Mouse (Mus musculus) limb, embryonic 11.5 days (tissue): Measurements from ENCODE around the gene Cyp17a1. TPM values are rescaled to one million over a fixed set of nuclear protein-coding genes. Genes with fewer than 3 reads are reported as not detected.

ENCODE experiments used
- ATAC-seq: fragments of 200-750 bp; cut with Nextera tagmentation; 2 replicates; pipeline ENCODE4 v1.8.0; 2017; ENCODE audit warnings: low read depth; ENCODE audit not compliant: insufficient number of reproducible peaks, low FRiP score, low TSS enrichment
- DNase-seq: peaks from one replicate; pipeline ENCODE4 v3.0.0-alpha.2; 2015; ENCODE audit warnings: low spot score
- H3K27ac ChIP-seq: fragments of 300-500 bp; sonication (generic); replicated peaks from 2 replicates; pipeline ENCODE4 v1.5.1; 2014; ENCODE audit warnings: low read depth, mild to moderate bottlenecking, low read length
- H3K27me3 ChIP-seq: fragments of 300-500 bp; sonication (generic); 2 replicates; pipeline ENCODE4 v1.6.1; 2014; ENCODE audit warnings: mild to moderate bottlenecking, low read length, mixed read lengths; ENCODE audit not compliant: control insufficient read depth, insufficient read depth
- H3K36me3 ChIP-seq: fragments of 300-500 bp; sonication (generic); 2 replicates; pipeline ENCODE4 v1.6.1; 2014; ENCODE audit warnings: mild to moderate bottlenecking, low read length, moderate library complexity, mixed read lengths; ENCODE audit not compliant: control insufficient read depth, insufficient read depth
- H3K4me1 ChIP-seq: fragments of 300-500 bp; sonication (generic); 2 replicates; pipeline ENCODE4 v1.6.1; 2014; ENCODE audit warnings: low read length, mixed read lengths; ENCODE audit not compliant: control insufficient read depth, insufficient read depth
- H3K4me2 ChIP-seq: fragments of 300-500 bp; sonication (generic); 2 replicates; pipeline ENCODE4 v1.6.1; 2014; ENCODE audit warnings: low read depth, mild to moderate bottlenecking, moderate library complexity; ENCODE audit not compliant: severe bottlenecking
- H3K4me3 ChIP-seq: fragments of 300-500 bp; sonication (generic); 2 replicates; pipeline ENCODE4 v1.5.1; 2014; ENCODE audit warnings: low read depth, low read length
- H3K9ac ChIP-seq: fragments of 300-500 bp; sonication (generic); 2 replicates; pipeline ENCODE4 v1.6.1; 2014; ENCODE audit warnings: mild to moderate bottlenecking, low read length
- H3K9me3 ChIP-seq: fragments of 300-500 bp; sonication (generic); 2 replicates; pipeline ENCODE4 v1.6.1; 2016; ENCODE audit warnings: low read length; ENCODE audit not compliant: control insufficient read depth
- WGBS: fragments of 180-500 bp; shearing (Covaris S2); extraction: QIAGEN DNeasy Blood & Tissue Kit; methylation state at CpG from one replicate; pipeline ENCODE4 v1.1.7; 2014; 5-methylcytosine and 5-hydroxymethylcytosine counted together
- polyA plus RNA-seq: library from polyadenylated mRNA; unstranded; fragments of >200 nt; fragmentation: Nextera tagmentation; extraction: Ambion mirVana; gene quantifications from 2 replicates; pipeline ENCODE4 v1.2.1, GENCODE M21; 2014

Gene Cyp17a1
- polyA plus RNA-seq, 1 experiment from 2014 or later: not detected

DNA sequence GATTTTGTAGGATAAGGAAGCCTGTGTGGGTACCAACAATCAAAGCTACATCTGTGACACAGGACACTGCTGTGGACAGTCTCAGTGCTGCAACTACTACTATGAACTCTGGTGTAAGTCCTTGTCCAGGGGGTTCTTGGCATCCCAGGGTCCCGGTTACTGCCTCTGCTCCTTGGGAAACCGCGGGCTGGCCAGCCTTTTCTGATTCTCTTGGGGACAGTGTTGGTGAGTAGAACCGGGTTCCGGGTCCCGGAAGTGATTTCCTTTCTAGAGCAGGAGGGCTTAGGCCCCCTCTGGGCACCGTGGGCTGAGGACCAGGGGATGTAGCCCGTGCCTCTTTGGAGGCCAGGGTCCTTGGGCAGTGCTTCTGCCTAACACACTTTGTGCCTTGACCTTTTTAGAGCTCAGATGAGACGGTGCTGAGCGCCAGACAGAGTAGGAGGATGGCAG is 28.6 kb downstream of the Cyp17a1 start:
- H3K36me3 ChIP-seq: peaks cover 6% of the 10 kb centered on the region; the same call in 1 of the 2 replicates
- WGBS: 86% methylated on average over 10 of the region's 10 CpGs
- no peak overlapping the region for H3K4me2 ChIP-seq

DNA sequence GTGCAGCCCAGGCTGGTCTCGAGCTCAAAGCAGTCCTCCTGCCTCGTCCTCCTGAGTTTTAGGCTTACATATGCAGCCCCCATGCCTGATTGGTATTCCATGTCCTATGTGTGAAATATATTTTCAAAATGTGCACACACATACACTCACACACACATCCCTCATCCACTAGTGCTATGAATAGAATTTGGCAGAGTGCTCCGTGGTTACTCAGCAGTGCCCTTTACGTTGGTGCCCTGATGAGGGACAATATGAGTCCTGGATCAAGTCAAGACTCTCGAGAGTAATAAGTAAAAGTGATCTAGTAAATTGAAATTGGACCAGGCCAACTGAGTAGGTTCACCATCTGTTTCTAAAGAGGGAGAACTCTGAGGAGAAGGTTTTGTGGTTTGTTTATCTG is 29.7 kb downstream of the Cyp17a1 start:
- 81% methylated on average over 5 of the region's 5 CpGs for WGBS

More for the DNA sequence above, 28.6 kb downstream of the Cyp17a1 start:
- ATAC-seq: no peak
- no peak for DNase-seq
- no peaks in the 10 kb centered on the region for H3K27me3 ChIP-seq
- H3K4me3 ChIP-seq: no peak overlapping the region
- H3K9ac ChIP-seq: no peak overlapping the region
- H3K27ac ChIP-seq: no peak overlapping the region
- peaks cover 38% of the 10 kb centered on the region for H3K4me1 ChIP-seq
- H3K9me3 ChIP-seq: no peaks in the 10 kb centered on the region

DNA sequence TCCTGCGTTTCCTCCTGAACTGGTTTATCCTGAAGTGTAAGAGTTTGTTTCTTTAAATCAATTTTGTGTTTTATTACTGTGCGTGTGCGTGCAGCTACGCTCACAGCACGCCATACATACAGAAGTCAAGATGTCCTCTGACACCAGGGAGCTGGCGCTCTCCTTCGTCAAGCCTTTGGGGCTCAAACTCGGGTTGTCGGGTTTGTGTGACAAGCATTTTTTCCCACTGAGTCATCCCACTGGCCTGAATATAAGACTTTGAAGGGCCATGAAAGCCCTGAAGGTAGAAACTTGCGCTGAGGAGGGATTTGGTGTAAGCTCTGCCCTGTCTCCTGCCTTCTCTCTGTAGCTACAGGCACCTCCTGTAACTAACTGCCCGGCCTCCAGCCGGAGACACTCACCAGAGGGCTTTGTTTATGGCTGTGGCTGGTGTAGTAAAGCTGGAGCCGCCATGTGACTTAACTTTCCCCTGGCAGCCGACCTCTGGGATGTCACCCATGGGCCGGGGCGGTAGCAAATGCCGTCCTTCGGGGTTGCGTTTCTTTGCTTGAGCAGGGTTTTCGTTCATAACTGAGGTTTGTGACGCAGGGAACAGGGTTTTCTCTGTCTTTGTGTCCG is 30.7 kb downstream of the Cyp17a1 start:
- 64% methylated on average over 22 of the region's 22 CpGs for WGBS
- Histone ChIP-seq H3K4me3 (no peak overlapping the region), H3K9ac (peak overlapping the region; percentile 40; the same call in 1 of the 2 replicates), H3K4me2 (no peak overlapping the region), H3K27ac (peak overlapping the region; percentile 68; the same call in 1 of the 2 replicates), H3K27me3 (no peaks in the 10 kb centered on the region), H3K4me1 (peaks cover 47% of the 10 kb centered on the region), H3K36me3 (peaks cover 2% of the 10 kb centered on the region; the same call in 1 of the 2 replicates), H3K9me3 (no peaks in the 10 kb centered on the region)
- DNase-seq (no peak), ATAC-seq (no peak)

More for the DNA sequence above, 29.7 kb downstream of the Cyp17a1 start:
- H3K9me3 ChIP-seq: no peaks in the 10 kb centered on the region
- H3K27ac ChIP-seq: no peak overlapping the region
- DNase-seq: no peak
- H3K4me2 ChIP-seq: no peak overlapping the region
- ATAC-seq: no peak
- H3K9ac ChIP-seq: no peak overlapping the region
- H3K4me3 ChIP-seq: no peak overlapping the region
- H3K4me1 ChIP-seq: peaks cover 47% of the 10 kb centered on the region
- no peaks in the 10 kb centered on the region for H3K27me3 ChIP-seq
- H3K36me3 ChIP-seq: peaks cover under 1% of the 10 kb centered on the region; the same call in 1 of the 2 replicates

DNA sequence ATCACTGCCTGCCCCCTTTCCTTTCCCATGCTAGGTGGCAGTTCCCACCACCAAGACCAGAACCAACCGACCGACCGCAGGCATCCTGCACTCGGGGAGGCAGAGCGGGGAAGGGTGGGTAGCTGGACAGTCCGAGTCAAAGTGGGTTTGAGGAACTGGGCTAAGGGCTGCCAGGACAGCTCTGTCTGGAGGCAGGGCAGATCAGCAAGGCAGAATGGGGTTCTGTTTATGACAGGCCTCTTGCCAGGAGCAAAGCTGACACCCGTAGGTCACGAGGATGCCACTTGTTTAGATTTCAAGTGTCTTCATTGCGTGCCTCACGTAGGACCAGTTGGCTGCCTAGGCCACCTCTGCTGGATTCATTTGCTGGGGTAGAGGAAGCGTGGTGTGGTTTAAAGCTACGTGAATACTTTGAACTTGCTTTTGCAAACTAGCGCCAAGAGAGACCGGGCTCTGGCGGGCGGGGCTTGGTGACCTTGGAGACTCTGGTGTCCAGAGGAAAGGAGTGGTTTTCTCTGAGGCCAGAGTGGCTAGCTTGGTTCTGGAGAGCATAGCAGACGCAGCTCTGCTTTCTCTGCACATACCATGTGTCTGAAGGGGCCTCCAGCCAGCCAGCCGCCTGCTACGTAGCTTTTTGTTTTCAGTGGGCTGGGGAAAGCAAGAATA is 31.4 kb downstream of the Cyp17a1 start:
- no peaks in the 10 kb centered on the region for H3K9me3 ChIP-seq
- ATAC-seq (no peak), DNase-seq (peak; percentile 48)
- WGBS: 56% methylated on average over 19 of the region's 19 CpGs
- no peaks in the 10 kb centered on the region for H3K27me3 ChIP-seq
- peak overlapping the region; percentile 40; the same call in 1 of the 2 replicates for H3K9ac ChIP-seq
- H3K27ac ChIP-seq: peak overlapping the region; percentile 68
- H3K4me1 ChIP-seq: peaks cover 50% of the 10 kb centered on the region
- H3K4me3 ChIP-seq: no peak overlapping the region
- peaks cover 2% of the 10 kb centered on the region; the same call in 1 of the 2 replicates for H3K36me3 ChIP-seq
- H3K4me2 ChIP-seq: no peak overlapping the region

DNA sequence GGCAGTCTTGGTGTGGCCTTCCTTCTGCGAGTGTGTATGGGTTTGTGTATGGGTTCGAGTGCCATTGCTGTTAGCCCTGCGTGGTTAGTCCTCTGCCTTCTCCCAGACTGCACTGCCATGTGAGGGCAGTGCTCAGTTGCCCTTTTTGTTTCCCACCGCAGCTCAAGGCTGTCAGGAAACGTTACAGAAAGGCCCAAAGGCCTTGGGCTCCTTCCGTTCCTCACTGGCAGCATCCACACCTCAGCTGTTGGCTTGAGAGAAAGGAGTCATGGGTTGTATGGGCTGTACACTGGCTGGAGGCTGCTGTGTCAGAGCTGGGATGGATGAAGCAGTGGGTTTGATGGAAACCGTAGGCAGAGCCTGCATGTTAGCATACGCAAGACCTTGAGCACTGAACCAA is 32.2 kb downstream of the Cyp17a1 start:
- no peak for DNase-seq
- Histone ChIP-seq H3K27ac (peak overlapping the region; percentile 68; the same call in 1 of the 2 replicates), H3K4me2 (no peak overlapping the region), H3K9ac (no peak overlapping the region), H3K4me1 (peaks cover 55% of the 10 kb centered on the region), H3K9me3 (no peaks in the 10 kb centered on the region), H3K4me3 (no peak overlapping the region), H3K36me3 (peaks cover 2% of the 10 kb centered on the region; the same call in 1 of the 2 replicates), H3K27me3 (no peaks in the 10 kb centered on the region)
- no peak for ATAC-seq
- 91% methylated on average over 8 of the region's 8 CpGs for WGBS

DNA sequence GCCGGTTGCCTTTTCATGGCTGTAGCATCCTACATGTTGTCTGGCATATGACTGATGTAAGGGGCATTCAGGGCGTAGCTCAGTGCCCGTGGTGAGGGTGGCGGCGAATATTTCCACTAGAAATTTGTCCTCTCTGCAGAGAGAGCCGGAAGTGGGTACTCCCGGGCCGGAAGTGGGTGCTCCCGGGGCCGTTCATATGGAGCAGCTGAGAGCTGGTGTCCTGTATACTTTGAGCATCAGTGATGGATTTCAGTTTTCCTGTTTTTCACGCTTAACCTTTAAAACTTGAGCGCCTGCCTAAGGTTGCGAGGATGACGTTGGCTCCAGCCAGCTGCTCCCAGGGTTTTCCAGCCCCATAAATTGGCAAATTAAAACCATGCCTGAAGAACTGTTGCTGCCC is 33.5 kb downstream of the Cyp17a1 start:
- peaks cover 53% of the 10 kb centered on the region for H3K4me1 ChIP-seq
- peaks cover 2% of the 10 kb centered on the region; the same call in 1 of the 2 replicates for H3K36me3 ChIP-seq
- DNase-seq (peak; percentile 49), ATAC-seq (no peak)
- H3K9me3 ChIP-seq: no peaks in the 10 kb centered on the region
- H3K27ac ChIP-seq: peak overlapping the region; percentile 68
- no peak overlapping the region for H3K4me2 ChIP-seq
- no peaks in the 10 kb centered on the region for H3K27me3 ChIP-seq
- no peak overlapping the region for H3K4me3 ChIP-seq
- 49% methylated on average over 14 of the region's 14 CpGs for WGBS
- no peak overlapping the region for H3K9ac ChIP-seq

DNA sequence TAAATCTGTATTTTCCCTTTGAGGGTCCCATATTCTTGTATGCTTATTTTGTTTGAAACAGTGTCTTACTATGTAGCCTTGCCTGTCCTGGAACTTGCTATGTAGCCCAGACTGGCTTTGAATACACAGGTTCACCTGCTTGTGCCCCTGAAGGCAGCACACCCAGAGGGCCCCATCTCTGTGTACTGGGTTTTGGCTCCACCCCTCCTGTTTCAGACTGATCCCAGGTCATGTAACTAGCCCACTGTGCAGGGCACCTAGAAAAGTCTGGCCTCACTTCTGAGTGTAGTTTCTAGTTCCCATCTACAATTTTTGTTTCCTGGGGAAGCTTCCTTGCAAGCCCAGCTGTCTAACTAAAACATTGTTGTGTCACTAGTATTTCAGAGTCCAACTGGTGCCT is 33.9 kb downstream of the Cyp17a1 start:
- Histone ChIP-seq H3K4me3 (no peak overlapping the region), H3K9ac (no peak overlapping the region), H3K36me3 (peaks cover 2% of the 10 kb centered on the region; the same call in 1 of the 2 replicates), H3K4me2 (no peak overlapping the region), H3K27me3 (no peaks in the 10 kb centered on the region), H3K9me3 (no peaks in the 10 kb centered on the region), H3K4me1 (peaks cover 53% of the 10 kb centered on the region), H3K27ac (peak overlapping the region; percentile 68)
- DNase-seq (no peak), ATAC-seq (no peak)

DNA sequence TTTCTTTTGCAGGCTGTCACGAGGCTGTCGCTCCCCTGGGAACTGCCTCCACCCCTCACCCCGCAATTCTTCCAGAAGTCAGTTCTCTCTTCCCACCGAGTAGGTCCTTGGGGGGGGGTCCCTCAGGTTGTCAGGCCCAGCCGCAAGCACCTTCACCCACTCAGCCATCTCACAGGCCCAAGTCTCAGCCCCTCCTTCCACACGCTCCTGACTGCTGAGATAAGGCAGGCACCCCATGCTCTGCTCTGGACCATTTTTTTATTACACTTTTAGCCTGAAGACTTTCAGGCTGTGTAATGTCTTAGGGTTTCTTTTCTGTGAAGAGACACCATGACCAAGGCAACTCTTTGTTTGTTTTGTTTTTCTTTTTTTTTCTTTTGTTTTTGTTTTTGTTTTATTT is 35.4 kb downstream of the Cyp17a1 start:
- H3K27ac ChIP-seq: no peak overlapping the region
- no peak for ATAC-seq
- H3K27me3 ChIP-seq: no peaks in the 10 kb centered on the region
- no peak for DNase-seq
- H3K9me3 ChIP-seq: no peaks in the 10 kb centered on the region
- H3K9ac ChIP-seq: no peak overlapping the region
- H3K36me3 ChIP-seq: peaks cover 2% of the 10 kb centered on the region; the same call in 1 of the 2 replicates
- no peak overlapping the region for H3K4me2 ChIP-seq
- WGBS: 62% methylated on average over 6 of the region's 6 CpGs
- H3K4me3 ChIP-seq: no peak overlapping the region
- H3K4me1 ChIP-seq: peaks cover 52% of the 10 kb centered on the region
